Mouse (Mus musculus) brain, embryonic 18.5 days (tissue): Measurements from ENCODE around the gene Kdm8.

Experiments
- DNase-seq: peaks from one replicate; pipeline ENCODE4 v3.0.0-alpha.2; 2012; ENCODE audit warnings: low read depth, low spot score

Kdm8 gene

GRCm38 (mm10) chr7:125462200-125462599 lies 17.7 kb downstream of the Kdm8 start:
- DNase-seq = no peak

GRCm38 (mm10) chr7:125469937-125470336 lies 25.5 kb downstream of the Kdm8 start:
- DNase-seq = no peak

DNA sequence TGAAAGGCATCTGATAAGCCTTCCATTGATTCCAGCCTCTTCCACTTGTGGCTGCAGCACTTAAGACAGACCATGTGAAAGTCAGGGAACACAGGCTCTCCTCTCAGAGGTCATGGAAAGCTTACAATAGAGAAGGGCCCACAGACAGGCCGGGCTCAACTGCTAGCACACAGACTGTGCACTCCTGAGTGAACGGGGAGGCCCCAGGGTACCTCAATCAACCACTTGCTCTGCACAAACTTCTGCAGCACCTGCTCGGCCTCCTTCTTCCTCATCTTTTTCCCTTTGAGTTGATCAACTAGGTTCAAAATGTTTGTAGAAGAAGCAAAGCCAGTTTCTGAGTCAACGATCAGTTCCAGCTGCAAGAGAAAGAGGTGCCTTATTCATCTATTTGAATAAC lies 26.4 kb downstream of the Kdm8 start:
- DNase-seq = no peak

GRCm38 (mm10) chr7:125471991-125472741 lies 27.7 kb downstream of the Kdm8 start:
- no peak for DNase-seq

DNA sequence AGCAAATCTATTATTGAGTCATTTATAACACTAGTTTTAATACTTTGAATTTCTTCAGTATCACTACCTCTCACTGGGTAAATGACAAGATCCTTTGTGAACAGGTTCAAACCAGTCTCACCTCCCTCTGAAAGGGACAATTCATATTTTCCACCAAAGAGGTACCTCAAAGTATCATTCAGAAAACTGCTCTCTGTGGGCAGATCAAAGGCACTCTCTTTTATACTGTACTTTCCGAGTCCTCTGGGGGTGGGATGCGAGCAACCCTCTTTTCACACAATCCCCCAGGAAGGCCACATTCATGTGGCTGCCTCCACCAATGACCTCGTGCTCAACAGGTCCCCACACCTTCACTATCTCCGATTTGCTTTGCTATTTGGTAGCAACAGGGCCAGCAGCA lies 30.1 kb downstream of the Kdm8 start:
- no peak for DNase-seq

DNA sequence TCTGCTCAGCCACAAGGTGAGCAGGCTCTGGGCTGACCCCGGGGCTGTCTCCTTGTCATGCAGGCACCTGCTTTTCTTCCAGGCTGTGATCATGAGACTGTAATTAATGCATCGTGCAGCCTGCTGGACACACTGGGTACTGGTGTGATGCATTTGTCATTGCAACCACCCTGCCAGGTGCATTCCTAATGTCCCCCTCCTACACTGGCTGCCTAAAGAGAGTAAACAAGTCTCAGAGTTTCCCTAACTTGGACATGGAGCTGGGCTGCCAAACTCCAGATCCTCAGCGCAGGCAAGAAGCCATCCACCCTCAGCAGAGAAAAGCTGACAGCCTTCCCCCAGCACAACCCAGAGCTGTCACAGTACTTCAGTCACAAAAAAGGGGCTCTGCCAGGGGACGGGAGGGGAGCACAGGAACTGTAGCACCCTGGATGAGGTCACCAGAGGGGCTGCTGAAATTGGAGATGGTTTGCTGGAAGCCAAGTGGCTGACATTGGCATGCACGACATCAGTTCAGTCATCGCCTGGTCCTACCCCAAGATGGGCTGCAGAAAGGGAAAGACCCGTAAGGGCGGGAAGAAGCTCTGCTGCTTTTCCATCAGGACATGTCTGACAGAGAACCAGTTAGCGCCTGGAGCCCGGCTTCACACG lies 31.2 kb downstream of the Kdm8 start:
- DNase-seq = no peak

DNA sequence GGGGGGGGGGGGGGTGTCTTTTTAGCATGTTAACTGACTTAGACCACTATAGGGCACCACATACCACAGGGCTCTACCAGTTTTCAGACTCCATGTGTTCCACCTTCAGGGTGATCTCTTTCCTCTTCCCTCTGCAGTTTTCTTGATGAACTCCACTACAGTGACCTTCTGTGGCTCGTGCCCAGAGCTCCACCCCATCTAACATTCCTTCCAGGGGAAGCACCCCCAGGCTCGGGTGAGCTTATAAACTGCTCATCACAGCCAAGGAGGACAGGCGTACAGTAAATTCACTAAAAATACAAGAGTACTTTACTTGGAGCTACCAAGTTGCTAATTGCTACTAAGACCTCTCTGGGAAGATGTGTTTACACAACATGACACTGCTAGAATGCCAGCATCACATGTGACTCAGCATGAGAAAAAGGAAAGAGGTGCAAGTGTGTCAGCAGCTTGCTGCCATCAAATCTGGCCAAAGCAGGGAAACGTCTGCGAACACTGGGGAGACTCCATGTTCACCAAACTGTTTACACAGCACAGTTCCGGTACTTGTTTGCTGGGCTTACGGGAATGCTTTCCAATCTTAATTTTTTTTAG lies 34.0 kb downstream of the Kdm8 start:
- DNase-seq = no peak

GRCm38 (mm10) chr7:125480518-125480917 lies 36.0 kb downstream of the Kdm8 start:
- DNase-seq = no peak

DNA sequence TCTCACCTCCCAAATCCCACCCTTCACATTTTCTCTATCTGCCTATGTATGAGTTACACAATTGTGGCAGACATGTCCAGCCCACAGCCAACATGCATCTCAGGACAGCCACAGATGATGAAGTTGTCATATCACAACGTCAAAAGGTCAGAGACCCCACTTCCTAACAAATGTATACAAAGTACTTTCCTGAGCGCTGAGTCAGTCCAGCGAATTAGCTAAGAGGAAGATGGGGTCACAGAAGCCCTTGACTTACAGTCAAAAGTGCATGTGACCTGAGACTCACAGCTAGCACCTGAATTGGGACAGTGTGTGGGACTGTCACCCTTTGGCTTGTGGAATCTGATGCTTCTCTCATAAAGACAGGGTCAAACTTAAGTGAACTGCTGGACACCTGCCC lies 37.9 kb downstream of the Kdm8 start:
- no peak for DNase-seq

- no peak for DNase-seq
Measured at GRCm38 (mm10) chr7:125482886-125483285, 38.4 kb downstream of the Kdm8 start.

DNA sequence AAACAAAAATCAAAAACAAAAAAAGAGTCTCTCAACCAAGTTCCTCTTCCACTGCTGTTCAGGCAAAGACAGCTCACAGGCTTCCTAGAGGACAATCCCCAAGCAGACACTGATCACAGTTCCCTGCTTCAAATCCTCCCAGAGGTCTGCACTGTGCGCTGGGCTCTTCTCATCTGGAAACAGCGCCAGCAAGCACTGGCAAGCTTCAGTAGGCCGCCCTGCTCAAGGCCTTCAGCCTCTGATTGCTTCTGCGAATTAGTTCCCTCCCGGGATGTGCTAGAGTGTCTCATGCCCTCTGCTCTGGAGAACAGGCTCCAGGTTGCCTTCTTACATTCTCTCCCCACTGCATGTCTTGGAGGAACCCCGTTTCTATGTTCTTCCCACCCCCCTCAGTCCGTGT lies 40.3 kb downstream of the Kdm8 start:
- DNase-seq = no peak

GRCm38 (mm10) chr7:125486121-125486630 lies 41.7 kb downstream of the Kdm8 start:
- DNase-seq = no peak

- no peak for DNase-seq
Measured at GRCm38 (mm10) chr7:125487126-125487525, 42.6 kb downstream of the Kdm8 start.

GRCm38 (mm10) chr7:125488706-125489105 lies 44.2 kb downstream of the Kdm8 start:
- no peak for DNase-seq

- DNase-seq = no peak
Measured at GRCm38 (mm10) chr7:125489636-125490035, 45.2 kb downstream of the Kdm8 start.

- peak; percentile 94 for DNase-seq
Measured at GRCm38 (mm10) chr7:125490947-125491735, 46.7 kb downstream of the Kdm8 start, which contains the start of gene Nsmce1. TSS of gene Nsmce1 (minus strand) at chr7:125491596.

GRCm38 (mm10) chr7:125491760-125492159 lies 47.3 kb downstream of the Kdm8 start:
- DNase-seq = no peak

DNA sequence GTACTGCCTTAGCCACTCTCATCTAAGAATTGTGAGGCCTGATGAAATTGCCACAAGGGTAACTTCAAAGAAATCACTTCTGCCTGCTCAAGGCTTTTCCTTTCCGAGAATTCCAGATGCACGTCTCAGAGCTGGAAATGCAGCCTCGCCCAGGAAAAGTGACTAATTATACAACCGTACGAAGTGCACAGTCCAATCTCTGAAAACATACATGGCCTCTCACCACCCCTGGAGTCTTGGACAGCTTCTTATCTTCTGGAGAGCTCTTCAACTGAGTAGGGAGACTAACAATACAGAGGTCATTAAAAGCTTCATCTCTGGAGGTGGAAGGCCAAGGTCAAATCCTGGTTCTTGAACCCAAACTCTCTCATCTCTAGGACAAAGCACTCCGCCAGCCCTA lies 48.1 kb downstream of the Kdm8 start:
- DNase-seq = no peak

- no peak for DNase-seq
Measured at GRCm38 (mm10) chr7:125495864-125496440, 51.5 kb downstream of the Kdm8 start.

- DNase-seq = no peak
Measured at GRCm38 (mm10) chr7:125499927-125500868, 55.7 kb downstream of the Kdm8 start.
